Mouse (Mus musculus) liver, postnatal 0 days (tissue): ENCODE data around the gene Asrgl1.

ENCODE experiments used
- CTCF ChIP-seq: sonication (generic); IDR thresholded peaks from 2 replicates; pipeline ENCODE4 v1.5.1; 2016; ENCODE audit warnings: antibody characterized with exemption, low read depth
- EP300 ChIP-seq: IDR thresholded peaks from 2 replicates; pipeline ENCODE4 v1.6.1; 2016; ENCODE audit warnings: antibody characterized with exemption, low read depth, mild to moderate bottlenecking

DNA sequence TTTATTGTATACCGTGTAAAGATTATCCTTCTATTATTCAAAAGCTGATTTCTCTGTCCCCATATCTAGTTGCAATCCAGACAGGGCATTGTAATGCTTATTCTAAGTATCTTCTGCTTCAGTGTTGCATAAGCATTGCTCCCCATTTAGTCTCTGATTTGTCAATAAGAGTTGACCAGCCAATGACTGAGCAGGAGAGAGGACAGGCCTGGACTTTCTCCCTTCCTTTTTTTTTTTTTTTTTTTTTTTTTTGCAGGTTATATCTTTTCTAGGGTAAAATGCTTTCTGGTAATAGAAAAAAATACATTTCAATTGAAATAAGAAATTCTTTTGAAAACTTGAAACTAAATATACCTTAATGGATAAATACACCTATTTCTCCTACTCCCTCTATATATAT, 1.7 kb upstream of the Asrgl1 start:
- TF ChIP-seq EP300: no peak
- TF ChIP-seq CTCF: no peak
